Comparison of ENCODE assay signal across 22 mouse cellular contexts in genomic region chr8:92569650-92570049, GRCm38 (mm10).
DNase-seq lines count a peak whose midpoint lies in the region; ATAC-seq and TF ChIP-seq lines count a peak whose summit lies in the region.
"Had no signal": no experiment of that assay in that cellular context is flagged by ENCODE, and none has a peak within 500 bp of the region (broad histone marks: within the 10 kb centered on the region; RNA-seq: fewer than 3 reads in every experiment).

No protein-coding gene starts in this region.

- WGBS in hindbrain, postnatal 0 days: 60% methylated on average over 10 of the region's 10 CpGs
- WGBS in neural tube, embryonic 15.5 days: 27% methylated on average over 10 of the region's 10 CpGs

- ATAC-seq in hindbrain, postnatal 0 days: no peak
- no peak for ATAC-seq in neural tube, embryonic 15.5 days (ENCODE audit: low FRiP score)
- no peak for ATAC-seq in frontal cortex, adult (ENCODE audit: low TSS enrichment)
- ATAC-seq: intestine, embryonic 16.5 days; midbrain, embryonic 15.5 days had no signal

- no peak overlapping the region for H3K27ac ChIP-seq in hindbrain, postnatal 0 days
- H3K27ac ChIP-seq in neural tube, embryonic 15.5 days (replicated peaks): no peak overlapping the region
- H3K27ac ChIP-seq: embryonic facial prominence, embryonic 15.5 days; forebrain, embryonic 10.5 days; kidney, embryonic 15.5 days; liver, embryonic 15.5 days; midbrain, embryonic 15.5 days had no signal

- no peaks in the 10 kb centered on the region for H3K4me1 ChIP-seq in hindbrain, postnatal 0 days (ENCODE audit: insufficient read depth, low read length)
- H3K4me1 ChIP-seq in neural tube, embryonic 15.5 days: peaks cover 9% of the 10 kb centered on the region
- H3K4me1 ChIP-seq: embryonic facial prominence, embryonic 15.5 days; forebrain, embryonic 10.5 days; kidney, embryonic 15.5 days; liver, embryonic 15.5 days; midbrain, embryonic 15.5 days had no signal

- H3K4me3 ChIP-seq in hindbrain, postnatal 0 days (ENCODE audit: low read length): no peak overlapping the region
- H3K4me3 ChIP-seq in neural tube, embryonic 15.5 days (replicated peaks): no peak overlapping the region
- H3K4me3 ChIP-seq: embryonic facial prominence, embryonic 15.5 days; forebrain, embryonic 10.5 days; kidney, embryonic 15.5 days; liver, embryonic 15.5 days; midbrain, embryonic 15.5 days had no signal

- peak; percentile 6 for DNase-seq in embryo, embryonic 10 days (ENCODE audit: low spot score)
- no peak for DNase-seq in embryo, embryonic 9.5 days (ENCODE audit: extremely low spot score)
- DNase-seq in brain, embryonic 14.5 days (ENCODE audit: low read depth): peak; percentile 34
- DNase-seq in hindbrain, postnatal 0 days (ENCODE audit: low spot score): peak; percentile 47
- DNase-seq in layer of hippocampus, adult 11-12 months (ENCODE audit: low spot score): no peak
- DNase-seq: adrenal gland, postnatal 36 days; cerebellum, adult 18-20 months; heart, adult 18-20 months; heart, postnatal 36 days; layer of hippocampus, postnatal 36 days; right cerebral cortex, postnatal 14 days; spleen, adult 18-20 months; thymus, postnatal 36 days had no signal

- no peak overlapping the region for H3K4me2 ChIP-seq in hindbrain, postnatal 0 days (ENCODE audit: low read depth, low read length)
- H3K4me2 ChIP-seq in neural tube, embryonic 15.5 days: peak overlapping the region; percentile 5; the same call in 1 of the 2 replicates
- H3K4me2 ChIP-seq: embryonic facial prominence, embryonic 15.5 days; kidney, embryonic 15.5 days; liver, embryonic 15.5 days; midbrain, embryonic 15.5 days had no signal

- TF ChIP-seq CTCF in brain, embryonic 14.5 days (IDR thresholded peaks at IDR 0.05; ENCODE audit: borderline replicate concordance, extremely low read depth, insufficient read depth, insufficient read length): no peak
- no peak for TF ChIP-seq CTCF in hindbrain, postnatal 0 days (IDR thresholded peaks at IDR 0.05; ENCODE audit: low read depth)

- H3K27me3 ChIP-seq in hindbrain, postnatal 0 days (ENCODE audit: insufficient read depth, low read length): no peaks in the 10 kb centered on the region
- no peaks in the 10 kb centered on the region for H3K27me3 ChIP-seq in neural tube, embryonic 15.5 days (replicated peaks)
- H3K27me3 ChIP-seq: CH12.LX; embryonic facial prominence, embryonic 15.5 days; kidney, embryonic 15.5 days; liver, embryonic 15.5 days; midbrain, embryonic 15.5 days had no signal

- H3K9ac ChIP-seq in hindbrain, postnatal 0 days (replicated peaks; ENCODE audit: low read length): no peak overlapping the region
- no peak overlapping the region for H3K9ac ChIP-seq in neural tube, embryonic 15.5 days (replicated peaks)
- H3K9ac ChIP-seq: embryonic facial prominence, embryonic 15.5 days; kidney, embryonic 15.5 days; liver, embryonic 15.5 days; midbrain, embryonic 15.5 days had no signal

- TF ChIP-seq POLR2A in brain, embryonic 14.5 days (IDR thresholded peaks at IDR 0.05; ENCODE audit: borderline replicate concordance, extremely low read depth, insufficient read depth, insufficient read length, poor library complexity, severe bottlenecking): no peak

- no peaks in the 10 kb centered on the region for H3K9me3 ChIP-seq in hindbrain, postnatal 0 days (ENCODE audit: low read length)
- no peaks in the 10 kb centered on the region for H3K9me3 ChIP-seq in neural tube, embryonic 15.5 days (replicated peaks)
- H3K9me3 ChIP-seq: embryonic facial prominence, embryonic 15.5 days; forebrain, embryonic 10.5 days; kidney, embryonic 15.5 days; liver, embryonic 15.5 days; midbrain, embryonic 15.5 days had no signal

- no peaks in the 10 kb centered on the region for H3K36me3 ChIP-seq in hindbrain, postnatal 0 days (ENCODE audit: insufficient read depth, low read length)
- no peaks in the 10 kb centered on the region for H3K36me3 ChIP-seq in neural tube, embryonic 15.5 days
- H3K36me3 ChIP-seq: embryonic facial prominence, embryonic 15.5 days; forebrain, embryonic 10.5 days; kidney, embryonic 15.5 days; liver, embryonic 15.5 days; midbrain, embryonic 15.5 days had no signal

Comparison
In these comparisons a context has a peak if more than half of its experiments do, and no peak if none do; other contexts are left out.
1. DNase-seq: peak in embryo, embryonic 10 days (single experiment), brain, embryonic 14.5 days (single experiment) and hindbrain, postnatal 0 days (single experiment); none in embryo, embryonic 9.5 days (single experiment) and layer of hippocampus, adult 11-12 months (single experiment).